Mouse (Mus musculus) forebrain, embryonic 16.5 days (tissue): ENCODE data around the gene Akr1d1. TPM values are rescaled to one million over a fixed set of nuclear protein-coding genes. Genes with fewer than 3 reads are reported as not detected.

Experiments
- ATAC-seq: fragments of 200-750 bp; cut with Nextera tagmentation; 2 replicates; pipeline ENCODE4 v1.8.0; 2017; ENCODE audit warnings: mild to moderate bottlenecking, moderate library complexity
- H3K27ac ChIP-seq: fragments of 300-500 bp; sonication (generic); 2 replicates; pipeline ENCODE4 v1.5.1; 2014; ENCODE audit warnings: low read length, control low read depth
- H3K27me3 ChIP-seq: fragments of 300-500 bp; sonication (generic); replicated peaks from 2 replicates; pipeline ENCODE4 v1.6.1; 2014; ENCODE audit warnings: low read length; ENCODE audit not compliant: control insufficient read depth, insufficient read depth
- H3K36me3 ChIP-seq: fragments of 300-500 bp; sonication (generic); 2 replicates; pipeline ENCODE4 v1.6.1; 2014; ENCODE audit not compliant: control insufficient read depth, insufficient read depth
- H3K4me1 ChIP-seq: fragments of 300-500 bp; sonication (generic); replicated peaks from 2 replicates; pipeline ENCODE4 v1.6.1; 2014; ENCODE audit warnings: low read length; ENCODE audit not compliant: control insufficient read depth, insufficient read depth
- H3K4me2 ChIP-seq: fragments of 300-500 bp; sonication (generic); 2 replicates; pipeline ENCODE4 v1.6.1; 2014; ENCODE audit warnings: mild to moderate bottlenecking, low read length, control low read depth
- H3K4me3 ChIP-seq: fragments of 300-500 bp; sonication (generic); replicated peaks from 2 replicates; pipeline ENCODE4 v1.5.1; 2014; ENCODE audit warnings: mild to moderate bottlenecking, low read length, control low read depth
- H3K9ac ChIP-seq: fragments of 300-500 bp; sonication (generic); replicated peaks from 2 replicates; pipeline ENCODE4 v1.6.1; 2014; ENCODE audit warnings: low read depth, low read length, control low read depth
- H3K9me3 ChIP-seq: fragments of 300-500 bp; sonication (generic); 2 replicates; pipeline ENCODE4 v1.6.1; 2016; ENCODE audit warnings: low read length; ENCODE audit not compliant: control insufficient read depth
- WGBS: fragments of 180-500 bp; shearing (Covaris S2); extraction: QIAGEN DNeasy Blood & Tissue Kit; methylation state at CpG from one replicate; pipeline ENCODE4 v1.1.7; 2014; 5-methylcytosine and 5-hydroxymethylcytosine counted together
- polyA plus RNA-seq: library from polyadenylated mRNA; unstranded; fragments of >200 nt; fragmentation: Nextera tagmentation; extraction: Ambion mirVana; gene quantifications from 2 replicates; pipeline ENCODE4 v1.2.1, GENCODE M21; 2015

The Akr1d1 gene
- polyA plus RNA-seq, result not detected in 2 replicates

GRCm38 (mm10) chr6:37529940-37530339 lies at the start of gene Akr1d1:
Akr1d1 (plus strand) TSS chr6:37530173.
- Histone ChIP-seq H3K4me1 (no peaks in the 10 kb centered on the region), H3K27ac (no peak within 1 kb of the TSS), H3K9ac (no peak within 1 kb of the TSS), H3K27me3 (no peaks in the 10 kb centered on the region), H3K4me3 (no peak within 1 kb of the TSS), H3K36me3 (no peaks in the 10 kb centered on the region), H3K9me3 (no peaks in the 10 kb centered on the region), H3K4me2 (no peak within 1 kb of the TSS)
- ATAC-seq, result no peak
- 95% methylated on average over 4 of the region's 4 CpGs for WGBS

- Histone ChIP-seq H3K4me3 (no peak overlapping the region), H3K27ac (no peak overlapping the region), H3K27me3 (no peaks in the 10 kb centered on the region), H3K36me3 (no peaks in the 10 kb centered on the region), H3K9me3 (no peaks in the 10 kb centered on the region), H3K9ac (no peak overlapping the region), H3K4me2 (no peak overlapping the region), H3K4me1 (no peaks in the 10 kb centered on the region)
- no peak for ATAC-seq
- 95% methylated on average over 3 of the region's 3 CpGs for WGBS
Observed at GRCm38 (mm10) chr6:37481147-37481546, 48.8 kb upstream of the Akr1d1 start.

GRCm38 (mm10) chr6:37483262-37483661 lies 46.7 kb upstream of the Akr1d1 start:
- no peaks in the 10 kb centered on the region for H3K36me3 ChIP-seq
- no peaks in the 10 kb centered on the region for H3K27me3 ChIP-seq
- no peak overlapping the region for H3K4me2 ChIP-seq
- no peak overlapping the region for H3K27ac ChIP-seq
- H3K9ac ChIP-seq, result no peak overlapping the region
- WGBS, result 67% methylated on average over 5 of the region's 5 CpGs
- no peak overlapping the region for H3K4me3 ChIP-seq
- H3K4me1 ChIP-seq, result no peaks in the 10 kb centered on the region
- ATAC-seq, result no peak
- no peaks in the 10 kb centered on the region for H3K9me3 ChIP-seq

GRCm38 (mm10) chr6:37484588-37485070 lies 45.3 kb upstream of the Akr1d1 start:
- no peak overlapping the region for H3K27ac ChIP-seq
- WGBS, result 38% methylated on average over 1 of the region's 1 CpGs
- ATAC-seq, result no peak

GRCm38 (mm10) chr6:37486502-37486901 lies 43.5 kb upstream of the Akr1d1 start:
- Histone ChIP-seq H3K27ac (no peak overlapping the region), H3K4me1 (no peaks in the 10 kb centered on the region), H3K9me3 (no peaks in the 10 kb centered on the region), H3K27me3 (no peaks in the 10 kb centered on the region), H3K4me3 (no peak overlapping the region), H3K9ac (no peak overlapping the region), H3K4me2 (no peak overlapping the region), H3K36me3 (no peaks in the 10 kb centered on the region)
- WGBS, result 93% methylated on average over 4 of the region's 4 CpGs
- no peak for ATAC-seq

More at GRCm38 (mm10) chr6:37484588-37485070, 45.3 kb upstream of the Akr1d1 start:
- Histone ChIP-seq H3K36me3 (no peaks in the 10 kb centered on the region), H3K9ac (no peak overlapping the region), H3K4me2 (no peak overlapping the region), H3K4me3 (no peak overlapping the region), H3K9me3 (no peaks in the 10 kb centered on the region), H3K4me1 (no peaks in the 10 kb centered on the region), H3K27me3 (no peaks in the 10 kb centered on the region)

- Histone ChIP-seq H3K9me3 (no peaks in the 10 kb centered on the region), H3K9ac (no peak overlapping the region), H3K27me3 (no peaks in the 10 kb centered on the region), H3K27ac (no peak overlapping the region), H3K4me1 (no peaks in the 10 kb centered on the region), H3K36me3 (no peaks in the 10 kb centered on the region), H3K4me2 (no peak overlapping the region), H3K4me3 (no peak overlapping the region)
- 86% methylated on average over 3 of the region's 3 CpGs for WGBS
- no peak for ATAC-seq
Observed at GRCm38 (mm10) chr6:37492241-37492640, 37.7 kb upstream of the Akr1d1 start.

- ATAC-seq, result no peak
- H3K4me1 ChIP-seq, result no peaks in the 10 kb centered on the region
- peaks cover 5% of the 10 kb centered on the region; the same call in 1 of the 2 replicates for H3K9me3 ChIP-seq
- 94% methylated on average over 1 of the region's 1 CpGs for WGBS
- H3K4me2 ChIP-seq, result no peak overlapping the region
- no peak overlapping the region for H3K9ac ChIP-seq
- no peaks in the 10 kb centered on the region for H3K36me3 ChIP-seq
- H3K27ac ChIP-seq, result no peak overlapping the region
- no peak overlapping the region for H3K4me3 ChIP-seq
- no peaks in the 10 kb centered on the region for H3K27me3 ChIP-seq
Observed at GRCm38 (mm10) chr6:37494957-37495356, 35.0 kb upstream of the Akr1d1 start.

- no peak overlapping the region for H3K4me3 ChIP-seq
- H3K36me3 ChIP-seq, result no peaks in the 10 kb centered on the region
- no peak overlapping the region for H3K4me2 ChIP-seq
- no peak for ATAC-seq
- H3K27me3 ChIP-seq, result no peaks in the 10 kb centered on the region
- peaks cover 5% of the 10 kb centered on the region; the same call in 1 of the 2 replicates for H3K9me3 ChIP-seq
- no peak overlapping the region for H3K9ac ChIP-seq
- 93% methylated on average over 1 of the region's 1 CpGs for whole genome bisulfite sequencing
- H3K27ac ChIP-seq, result no peak overlapping the region
- no peaks in the 10 kb centered on the region for H3K4me1 ChIP-seq
Observed at GRCm38 (mm10) chr6:37496866-37497265, 33.1 kb upstream of the Akr1d1 start.

- 75% methylated on average over 2 of the region's 2 CpGs for WGBS
- H3K4me1 ChIP-seq, result no peaks in the 10 kb centered on the region
- no peaks in the 10 kb centered on the region for H3K36me3 ChIP-seq
- ATAC-seq, result no peak
- no peaks in the 10 kb centered on the region for H3K27me3 ChIP-seq
- no peak overlapping the region for H3K27ac ChIP-seq
- no peak overlapping the region for H3K4me3 ChIP-seq
- H3K9me3 ChIP-seq, result no peaks in the 10 kb centered on the region
- H3K9ac ChIP-seq, result no peak overlapping the region
- no peak overlapping the region for H3K4me2 ChIP-seq
Observed at GRCm38 (mm10) chr6:37505588-37505987, 24.4 kb upstream of the Akr1d1 start.
